Mouse (Mus musculus) limb, embryonic 11.5 days (tissue): ENCODE data around the gene Tpk1. TPM values are rescaled to one million over a fixed set of nuclear protein-coding genes. Genes with fewer than 3 reads are reported as not detected.
"Not testable (repeated sequence)": the region's sequence is repeated elsewhere in the genome, so short reads cannot be mapped to it uniquely, and the experiment has no call there.

Experiments
- ATAC-seq: fragments of 200-750 bp; cut with Nextera tagmentation; 2 replicates; pipeline ENCODE4 v1.8.0; 2017; ENCODE audit warnings: low read depth; ENCODE audit not compliant: insufficient number of reproducible peaks, low FRiP score, low TSS enrichment
- DNase-seq: peaks from one replicate; pipeline ENCODE4 v3.0.0-alpha.2; 2015; ENCODE audit warnings: low spot score
- H3K27ac ChIP-seq: fragments of 300-500 bp; sonication (generic); replicated peaks from 2 replicates; pipeline ENCODE4 v1.5.1; 2014; ENCODE audit warnings: low read depth, mild to moderate bottlenecking, low read length
- H3K27me3 ChIP-seq: fragments of 300-500 bp; sonication (generic); 2 replicates; pipeline ENCODE4 v1.6.1; 2014; ENCODE audit warnings: mild to moderate bottlenecking, low read length, mixed read lengths; ENCODE audit not compliant: control insufficient read depth, insufficient read depth
- H3K36me3 ChIP-seq: fragments of 300-500 bp; sonication (generic); 2 replicates; pipeline ENCODE4 v1.6.1; 2014; ENCODE audit warnings: mild to moderate bottlenecking, low read length, moderate library complexity, mixed read lengths; ENCODE audit not compliant: control insufficient read depth, insufficient read depth
- H3K4me1 ChIP-seq: fragments of 300-500 bp; sonication (generic); 2 replicates; pipeline ENCODE4 v1.6.1; 2014; ENCODE audit warnings: low read length, mixed read lengths; ENCODE audit not compliant: control insufficient read depth, insufficient read depth
- H3K4me2 ChIP-seq: fragments of 300-500 bp; sonication (generic); 2 replicates; pipeline ENCODE4 v1.6.1; 2014; ENCODE audit warnings: low read depth, mild to moderate bottlenecking, moderate library complexity; ENCODE audit not compliant: severe bottlenecking
- H3K4me3 ChIP-seq: fragments of 300-500 bp; sonication (generic); 2 replicates; pipeline ENCODE4 v1.5.1; 2014; ENCODE audit warnings: low read depth, low read length
- H3K9ac ChIP-seq: fragments of 300-500 bp; sonication (generic); 2 replicates; pipeline ENCODE4 v1.6.1; 2014; ENCODE audit warnings: mild to moderate bottlenecking, low read length
- H3K9me3 ChIP-seq: fragments of 300-500 bp; sonication (generic); 2 replicates; pipeline ENCODE4 v1.6.1; 2016; ENCODE audit warnings: low read length; ENCODE audit not compliant: control insufficient read depth
- WGBS: fragments of 180-500 bp; shearing (Covaris S2); extraction: QIAGEN DNeasy Blood & Tissue Kit; methylation state at CpG from one replicate; pipeline ENCODE4 v1.1.7; 2014; 5-methylcytosine and 5-hydroxymethylcytosine counted together
- polyA plus RNA-seq: library from polyadenylated mRNA; unstranded; fragments of >200 nt; fragmentation: Nextera tagmentation; extraction: Ambion mirVana; gene quantifications from 2 replicates; pipeline ENCODE4 v1.2.1, GENCODE M21; 2014

The Tpk1 gene
- polyA plus RNA-seq, 1 experiment from 2014 or later, result 7.3 TPM

- ATAC-seq, result no peak
- Histone ChIP-seq H3K9me3 (no peaks in the 10 kb centered on the region), H3K4me3 (no peak overlapping the region), H3K4me2 (no peak overlapping the region), H3K9ac (no peak overlapping the region), H3K36me3 (no peaks in the 10 kb centered on the region), H3K4me1 (no peaks in the 10 kb centered on the region), H3K27ac (no peak overlapping the region), H3K27me3 (no peaks in the 10 kb centered on the region)
- no peak for DNase-seq
- 87% methylated on average over 3 of the region's 3 CpGs for WGBS
Measured at GRCm38 (mm10) chr6:43633308-43633963, 32.6 kb downstream of the Tpk1 start.

- Histone ChIP-seq H3K4me1 (no peaks in the 10 kb centered on the region), H3K4me2 (no peak overlapping the region), H3K9ac (no peak overlapping the region), H3K27me3 (no peaks in the 10 kb centered on the region), H3K36me3 (no peaks in the 10 kb centered on the region), H3K4me3 (no peak overlapping the region), H3K27ac (no peak overlapping the region), H3K9me3 (no peaks in the 10 kb centered on the region)
- DNase-seq (no peak), ATAC-seq (no peak)
Measured at GRCm38 (mm10) chr6:43632871-43633270, 33.2 kb downstream of the Tpk1 start.

- not testable (repeated sequence) for H3K9me3 ChIP-seq, ATAC-seq, H3K4me3 ChIP-seq, H3K27ac ChIP-seq, H3K9ac ChIP-seq, DNase-seq, H3K27me3 ChIP-seq, H3K36me3 ChIP-seq, H3K4me1 ChIP-seq, H3K4me2 ChIP-seq
- WGBS, result 93% methylated on average over 6 of the region's 6 CpGs
Measured at GRCm38 (mm10) chr6:43623448-43623847, 42.6 kb downstream of the Tpk1 start.

GRCm38 (mm10) chr6:43619258-43619657 is 46.8 kb downstream of the Tpk1 start:
- H3K4me1 ChIP-seq, result no peaks in the 10 kb centered on the region
- H3K9me3 ChIP-seq, result no peaks in the 10 kb centered on the region
- no peak overlapping the region for H3K9ac ChIP-seq
- H3K4me3 ChIP-seq, result no peak overlapping the region
- WGBS, result 82% methylated on average over 3 of the region's 3 CpGs
- H3K36me3 ChIP-seq, result no peaks in the 10 kb centered on the region
- H3K27me3 ChIP-seq, result no peaks in the 10 kb centered on the region
- H3K4me2 ChIP-seq, result no peak overlapping the region
- no peak overlapping the region for H3K27ac ChIP-seq
- no peak for DNase-seq
- ATAC-seq, result no peak

- WGBS, result 64% methylated on average over 2 of the region's 2 CpGs
- no peaks in the 10 kb centered on the region for H3K9me3 ChIP-seq
- no peaks in the 10 kb centered on the region for H3K4me1 ChIP-seq
- no peaks in the 10 kb centered on the region for H3K36me3 ChIP-seq
- H3K27ac ChIP-seq, result no peak overlapping the region
- no peaks in the 10 kb centered on the region for H3K27me3 ChIP-seq
- no peak overlapping the region for H3K4me2 ChIP-seq
- no peak for ATAC-seq
- DNase-seq, result no peak
- no peak overlapping the region for H3K9ac ChIP-seq
- no peak overlapping the region for H3K4me3 ChIP-seq
Measured at GRCm38 (mm10) chr6:43611770-43612169, 54.3 kb downstream of the Tpk1 start.

- Histone ChIP-seq H3K27ac (no peak overlapping the region), H3K36me3 (no peaks in the 10 kb centered on the region), H3K4me2 (no peak overlapping the region), H3K4me1 (no peaks in the 10 kb centered on the region), H3K27me3 (no peaks in the 10 kb centered on the region), H3K9ac (no peak overlapping the region), H3K4me3 (no peak overlapping the region), H3K9me3 (no peaks in the 10 kb centered on the region)
- DNase-seq, result no peak
- ATAC-seq, result no peak
- WGBS, result 89% methylated on average over 4 of the region's 4 CpGs
Measured at GRCm38 (mm10) chr6:43590841-43591541, 75.1 kb downstream of the Tpk1 start.

- no peak for DNase-seq
- no peaks in the 10 kb centered on the region for H3K4me1 ChIP-seq
- no peak overlapping the region for H3K4me2 ChIP-seq
- no peak overlapping the region for H3K27ac ChIP-seq
- no peaks in the 10 kb centered on the region for H3K9me3 ChIP-seq
- H3K27me3 ChIP-seq, result no peaks in the 10 kb centered on the region
- 96% methylated on average over 2 of the region's 2 CpGs for WGBS
- no peak overlapping the region for H3K4me3 ChIP-seq
- ATAC-seq, result no peak
- H3K9ac ChIP-seq, result no peak overlapping the region
- H3K36me3 ChIP-seq, result no peaks in the 10 kb centered on the region
Measured at GRCm38 (mm10) chr6:43585274-43585673, 80.8 kb downstream of the Tpk1 start.

GRCm38 (mm10) chr6:43581809-43582208 is 84.3 kb downstream of the Tpk1 start:
- Histone ChIP-seq H3K4me3 (no peak overlapping the region), H3K36me3 (no peaks in the 10 kb centered on the region), H3K4me2 (no peak overlapping the region), H3K9me3 (no peaks in the 10 kb centered on the region), H3K4me1 (no peaks in the 10 kb centered on the region), H3K27ac (no peak overlapping the region), H3K27me3 (no peaks in the 10 kb centered on the region), H3K9ac (no peak overlapping the region)
- ATAC-seq (no peak), DNase-seq (no peak)
- WGBS, result 91% methylated on average over 2 of the region's 2 CpGs
